In the genomic region with DNA sequence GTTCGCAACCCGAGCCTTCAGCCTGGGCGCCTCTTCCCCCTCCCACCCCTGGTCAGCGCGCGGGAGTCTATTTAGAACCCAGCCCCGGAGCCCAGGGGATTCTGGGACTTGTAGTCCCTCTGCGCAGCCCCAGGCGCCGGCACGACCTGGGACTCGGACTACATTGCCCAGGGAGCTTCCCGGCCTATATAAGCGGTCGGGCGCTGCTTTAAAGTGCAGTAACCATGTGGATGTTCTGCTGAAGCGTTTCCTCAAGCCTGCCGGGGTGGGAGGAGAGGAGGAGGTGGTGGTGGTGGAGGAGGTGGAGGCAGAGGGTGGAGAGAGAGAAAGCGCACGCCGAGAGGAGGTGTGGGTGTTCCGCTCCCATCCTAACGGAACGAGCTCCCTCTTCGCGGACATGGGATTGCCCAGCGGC, we compare ENCODE assay signal across 8 mouse cellular contexts. TPM values are rescaled to one million over a fixed set of nuclear protein-coding genes. Genes with fewer than 3 reads are reported as not detected.
A peak's percentile ranks its signal among the peaks of the same experiment; 100 is the strongest.
DNase-seq lines count a peak whose midpoint lies in the region; ATAC-seq lines count a peak whose summit lies in the region.

TSS of gene Itpr1 (plus strand) at position 216 of the 415 bp plus-strand sequence.

- peak within 1 kb of the TSS; percentile 82 for H3K4me3 ChIP-seq in lung, embryonic 16.5 days (ENCODE audit: low read length)

- DNase-seq in MEL-GATA-1-ER (ENCODE audit: extremely low read depth, low read depth) = peak; percentile 95
- peak; percentile 96 for DNase-seq in cerebellum, adult 8-10 months
- DNase-seq in forelimb bud, embryonic 11.5 days (ENCODE audit: low read depth, low spot score) = peak; percentile 98
- peak; percentile 94 for DNase-seq in layer of hippocampus, adult 9-10 months (ENCODE audit: low spot score)
- peak; percentile 91 for DNase-seq in ovary, postnatal 10 days (ENCODE audit: low spot score)
- DNase-seq in thymus, postnatal 10 days (ENCODE audit: low spot score in 2 of 2) = peak; percentile 97 to 98

- no peaks in the 10 kb centered on the region for H3K36me3 ChIP-seq in lung, embryonic 16.5 days (ENCODE audit: control insufficient read depth, insufficient read depth, low read length)

- peak; percentile 93 for ATAC-seq in hematopoietic stem cell, adult 5-6 weeks (replicated peaks in 1 of 2; ENCODE audit: insufficient read depth in 1 of 2, low FRiP score in 2 of 2, low TSS enrichment in 1 of 2, low read depth in 1 of 2, poor library complexity in 2 of 2, severe bottlenecking in 2 of 2)
- peak; percentile 99 for ATAC-seq in lung, embryonic 16.5 days (ENCODE audit: low read depth)

- peak within 1 kb of the TSS; percentile 77 for H3K9ac ChIP-seq in lung, embryonic 16.5 days (ENCODE audit: low read length)

- no peaks in the 10 kb centered on the region for H3K9me3 ChIP-seq in lung, embryonic 16.5 days (ENCODE audit: control insufficient read depth, low read length)

- peak within 1 kb of the TSS; percentile 72 for H3K27ac ChIP-seq in lung, embryonic 16.5 days (ENCODE audit: low read length)

- peaks cover 23% of the 10 kb centered on the region for H3K4me1 ChIP-seq in lung, embryonic 16.5 days (replicated peaks; ENCODE audit: control insufficient read depth, insufficient read depth, low read length)

- peak within 1 kb of the TSS; percentile 70 for H3K4me2 ChIP-seq in lung, embryonic 16.5 days (ENCODE audit: low read depth, low read length)

- under 1% methylated on average over 23 of the region's 27 CpGs for WGBS in lung, embryonic 16.5 days

- H3K27me3 ChIP-seq in lung, embryonic 16.5 days (ENCODE audit: control insufficient read depth, insufficient read depth, low read depth, low read length) = no peaks in the 10 kb centered on the region

RNA-seq across cellular contexts. Expression of gene Itpr1, which starts in this region (rescaled TPM):
- 82.5 and 124 TPM in 2 replicates for total RNA-seq in hematopoietic stem cell, adult 5-6 weeks (2017)
- 12.4 and 13.0 TPM in 2 replicates for polyA plus RNA-seq in lung, embryonic 16.5 days (2015; fragmentation: Nextera tagmentation; extraction: Ambion mirVana)

Comparison
In these comparisons a context has a peak if more than half of its experiments do, and no peak if none do; other contexts are left out.
1. Peak in every context shown above with its lines: DNase-seq, ATAC-seq, H3K4me3 ChIP-seq and H3K27ac ChIP-seq.